Mouse (Mus musculus): ENCODE results near the gene Gm27235. TPM values are rescaled to one million over a fixed set of nuclear protein-coding genes. Genes with fewer than 3 reads are reported as not detected.
"Not testable (repeated sequence)": the region's sequence is repeated elsewhere in the genome, so short reads cannot be mapped to it uniquely, and the experiment has no call there.

Gene Gm27235
- not detected in 2 replicates for polyA plus RNA-seq (2015; fragmentation: Nextera tagmentation; extraction: Ambion mirVana)

- Histone ChIP-seq H3K9me3 (no peaks in the 10 kb centered on the region; the same call in 1 of the 2 replicates), H3K4me3 (no peak within 1 kb of the TSS), H3K36me3 (no peaks in the 10 kb centered on the region), H3K4me2 (no peak within 1 kb of the TSS), H3K4me1 (replicated peaks) (no peaks in the 10 kb centered on the region), H3K27ac (replicated peaks) (no peak within 1 kb of the TSS), H3K27me3 (no peaks in the 10 kb centered on the region), H3K9ac (no peak within 1 kb of the TSS)
- 90% methylated on average over 3 of the region's 3 CpGs for WGBS
- ATAC-seq (ENCODE audit: low FRiP score, low read depth) = no peak
Measured at GRCm38 (mm10) chr9:35790001-35790400, at the start of gene Gm27235, which contains the start of gene D730048I06Rik. Gene Gm27235, minus strand, starts transcription at chr9:35790101. Gene D730048I06Rik, minus strand, starts transcription at chr9:35790112.

- H3K4me3 ChIP-seq; H3K9ac ChIP-seq; H3K27me3 ChIP-seq; H3K4me1 ChIP-seq (replicated peaks); H3K4me2 ChIP-seq; H3K27ac ChIP-seq (replicated peaks); ATAC-seq (ENCODE audit: low FRiP score, low read depth); H3K36me3 ChIP-seq: not testable (repeated sequence)
- peaks cover 14% of the 10 kb centered on the region; the same call in 1 of the 2 replicates for H3K9me3 ChIP-seq
- WGBS = 94% methylated on average over 15 of the region's 15 CpGs
Measured at GRCm38 (mm10) chr9:35817881-35818280, 28.0 kb upstream of the Gm27235 start.

GRCm38 (mm10) chr9:35798146-35798545 lies 8.2 kb upstream of the Gm27235 start:
- Histone ChIP-seq H3K4me3 (no peak overlapping the region), H3K36me3 (no peaks in the 10 kb centered on the region), H3K27ac (replicated peaks) (no peak overlapping the region), H3K9ac (no peak overlapping the region), H3K27me3 (no peaks in the 10 kb centered on the region), H3K9me3 (peaks cover 14% of the 10 kb centered on the region), H3K4me2 (no peak overlapping the region), H3K4me1 (replicated peaks) (no peaks in the 10 kb centered on the region)
- ATAC-seq (ENCODE audit: low FRiP score, low read depth) = no peak

GRCm38 (mm10) chr9:35778009-35778408 lies 11.9 kb downstream of the Gm27235 start, which contains the start of gene Gm17727:
Gene Gm17727, minus strand, starts transcription at chr9:35778109.
- Histone ChIP-seq H3K27me3 (no peaks in the 10 kb centered on the region), H3K9ac (no peak within 1 kb of the TSS), H3K36me3 (no peaks in the 10 kb centered on the region), H3K9me3 (peaks cover 8% of the 10 kb centered on the region), H3K4me3 (no peak within 1 kb of the TSS), H3K27ac (replicated peaks) (no peak within 1 kb of the TSS), H3K4me2 (no peak within 1 kb of the TSS), H3K4me1 (replicated peaks) (no peaks in the 10 kb centered on the region)
- WGBS = 67% methylated on average over 3 of the region's 3 CpGs
- no peak for ATAC-seq (ENCODE audit: low FRiP score, low read depth)

DNA sequence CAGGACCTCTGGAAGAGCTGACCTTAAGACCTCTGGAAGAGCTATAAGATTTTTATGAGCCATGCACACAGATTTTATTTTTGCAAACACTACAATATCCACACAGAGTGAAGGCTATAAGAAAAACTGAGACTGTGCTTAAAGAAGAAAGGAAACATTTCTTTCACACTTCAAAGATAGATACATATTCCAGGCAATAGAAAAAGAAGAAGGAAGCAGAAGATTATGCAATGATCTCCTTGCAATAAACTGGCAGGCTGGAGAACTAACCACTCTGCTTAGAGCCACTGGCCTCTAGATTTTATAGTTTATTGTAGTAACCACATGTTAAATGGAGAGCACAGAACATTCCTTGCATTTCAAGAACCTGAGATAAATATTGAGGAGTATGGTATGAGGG lies 33.1 kb downstream of the Gm27235 start:
- Histone ChIP-seq H3K36me3 (no peaks in the 10 kb centered on the region), H3K9me3 (no peaks in the 10 kb centered on the region), H3K27ac (replicated peaks) (no peak overlapping the region), H3K4me3 (no peak overlapping the region), H3K9ac (no peak overlapping the region), H3K4me1 (replicated peaks) (no peaks in the 10 kb centered on the region), H3K27me3 (no peaks in the 10 kb centered on the region), H3K4me2 (no peak overlapping the region)
- no peak for ATAC-seq (ENCODE audit: low FRiP score, low read depth)

GRCm38 (mm10) chr9:35740749-35741148 lies 49.2 kb downstream of the Gm27235 start, which contains the start of gene Gm17677:
Gene Gm17677, plus strand, starts transcription at chr9:35741049.
- no peak within 1 kb of the TSS for H3K4me2 ChIP-seq
- no peak within 1 kb of the TSS for H3K27ac ChIP-seq (replicated peaks)
- no peak for ATAC-seq (ENCODE audit: low FRiP score, low read depth)
- H3K9ac ChIP-seq = no peak within 1 kb of the TSS
- H3K27me3 ChIP-seq = no peaks in the 10 kb centered on the region
- H3K9me3 ChIP-seq = 0 out of 2 replicates have a peak, but pooled peaks cover 3% of the 10 kb centered on the region
- H3K36me3 ChIP-seq = no peaks in the 10 kb centered on the region
- H3K4me1 ChIP-seq (replicated peaks) = no peaks in the 10 kb centered on the region
- no peak within 1 kb of the TSS for H3K4me3 ChIP-seq

Other genes with a start within 250 kb of the Gm27235 start
- 26.4 and 28.7 TPM in 2 replicates for gene Ddx25, start 231.6 kb downstream of the Gm27235 start, polyA plus RNA-seq (2015; fragmentation: Nextera tagmentation; extraction: Ambion mirVana)
- 15.6 and 16.6 TPM in 2 replicates for gene Pus3, start 231.5 kb downstream of the Gm27235 start, polyA plus RNA-seq (2015; fragmentation: Nextera tagmentation; extraction: Ambion mirVana)
- gene Pate2, start 219.8 kb downstream of the Gm27235 start, polyA plus RNA-seq (2015; fragmentation: Nextera tagmentation; extraction: Ambion mirVana) = 0.94 and 0.97 TPM in 2 replicates
- gene Hyls1, start 219.7 kb downstream of the Gm27235 start, polyA plus RNA-seq (2015; fragmentation: Nextera tagmentation; extraction: Ambion mirVana) = 15.3 and 16.2 TPM in 2 replicates
- not detected in 2 replicates for gene Pate4, start 178.2 kb downstream of the Gm27235 start, polyA plus RNA-seq (2015; fragmentation: Nextera tagmentation; extraction: Ambion mirVana)
- not detected in 2 replicates for gene Pate3, start 141.9 kb downstream of the Gm27235 start, polyA plus RNA-seq (2015; fragmentation: Nextera tagmentation; extraction: Ambion mirVana)
- 0.09 TPM in 1 of 2 replicates, not detected in the other for gene Pate1, start 102.7 kb downstream of the Gm27235 start, polyA plus RNA-seq (2015; fragmentation: Nextera tagmentation; extraction: Ambion mirVana)
- not detected in 2 replicates for gene Gm17677, start 49.1 kb downstream of the Gm27235 start, polyA plus RNA-seq (2015; fragmentation: Nextera tagmentation; extraction: Ambion mirVana)
- gene Gm17727, start 12.0 kb downstream of the Gm27235 start, polyA plus RNA-seq (2015; fragmentation: Nextera tagmentation; extraction: Ambion mirVana) = not detected in 2 replicates
- gene D730048I06Rik, start within 50 bp of the Gm27235 start, polyA plus RNA-seq (2015; fragmentation: Nextera tagmentation; extraction: Ambion mirVana) = not detected in 2 replicates
- gene 9230110F15Rik, start 54.0 kb upstream of the Gm27235 start, polyA plus RNA-seq (2015; fragmentation: Nextera tagmentation; extraction: Ambion mirVana) = not detected in 2 replicates
- not detected in 2 replicates for gene 9230113P08Rik, start 118.3 kb upstream of the Gm27235 start, polyA plus RNA-seq (2015; fragmentation: Nextera tagmentation; extraction: Ambion mirVana)

Data from hindbrain, embryonic 15.5 days (tissue).